Mouse (Mus musculus): ENCODE results near the gene Btrc. TPM values are rescaled to one million over a fixed set of nuclear protein-coding genes. Genes with fewer than 3 reads are reported as not detected.
"Not testable (repeated sequence)": the region's sequence is repeated elsewhere in the genome, so short reads cannot be mapped to it uniquely, and the experiment has no call there.

The Btrc gene
- polyA plus RNA-seq, 1 experiment, result 11.2 TPM

- TF ChIP-seq CTCF (IDR thresholded peaks at IDR 0.05; ENCODE audit: extremely low read depth, insufficient read depth, insufficient read length, insufficient replicate concordance) (no peak), POLR2A (IDR thresholded peaks at IDR 0.05; ENCODE audit: low read depth, low read length) (no peak)
- Histone ChIP-seq H3K36me3 (ENCODE audit: control insufficient read depth, insufficient read depth, low read length) (no peaks in the 10 kb centered on the region), H3K27ac (ENCODE audit: insufficient read depth, low read length) (no peak overlapping the region), H3K4me3 (ENCODE audit: extremely low read depth, insufficient read depth, insufficient read length) (no peak overlapping the region), H3K4me1 (ENCODE audit: control insufficient read depth, insufficient read depth, insufficient read length) (no peaks in the 10 kb centered on the region), H3K27me3 (ENCODE audit: control insufficient read depth, insufficient read depth, low read length) (no peaks in the 10 kb centered on the region)
- WGBS, result 80% methylated on average over 3 of the region's 3 CpGs
- DNase-seq (ENCODE audit: low read depth in 1 of 2, low spot score in 2 of 2), result no peak
Measured at GRCm38 (mm10) chr19:45413966-45414365, 50.4 kb downstream of the Btrc start.

DNA sequence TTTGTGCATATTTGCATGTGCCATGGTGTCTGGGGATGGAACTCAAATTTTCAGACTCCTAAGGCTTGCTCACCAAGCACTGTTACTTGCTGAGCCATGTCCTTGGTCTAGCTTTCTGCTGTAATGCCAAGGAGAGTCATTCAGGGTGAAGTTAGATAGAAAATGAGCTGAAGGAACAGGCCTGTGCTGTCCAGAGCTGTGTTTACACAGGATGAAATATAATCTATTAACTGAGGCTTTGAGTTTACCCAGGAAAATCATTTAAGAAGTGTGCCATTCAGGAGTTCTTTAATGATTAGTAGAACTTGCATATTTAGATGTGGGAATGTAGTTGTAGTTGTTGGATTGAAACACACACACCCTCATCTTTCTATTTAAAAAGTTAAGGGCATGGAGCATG lies 54.1 kb downstream of the Btrc start:
- no peak overlapping the region for H3K27ac ChIP-seq (ENCODE audit: insufficient read depth, low read length)

GRCm38 (mm10) chr19:45422276-45422675 lies 58.7 kb downstream of the Btrc start:
- Histone ChIP-seq H3K27me3 (ENCODE audit: control insufficient read depth, insufficient read depth, low read length) (no peaks in the 10 kb centered on the region), H3K4me3 (ENCODE audit: extremely low read depth, insufficient read depth, insufficient read length) (no peak overlapping the region), H3K36me3 (ENCODE audit: control insufficient read depth, insufficient read depth, low read length) (peaks cover 1% of the 10 kb centered on the region; the same call in 1 of the 2 replicates), H3K4me1 (ENCODE audit: control insufficient read depth, insufficient read depth, insufficient read length) (no peaks in the 10 kb centered on the region), H3K27ac (ENCODE audit: insufficient read depth, low read length) (no peak overlapping the region)
- no peak for DNase-seq (ENCODE audit: low read depth in 1 of 2, low spot score in 2 of 2)
- WGBS, result 94% methylated on average over 7 of the region's 7 CpGs
- no peak for TF ChIP-seq POLR2A (IDR thresholded peaks at IDR 0.05; ENCODE audit: low read depth, low read length)
- TF ChIP-seq CTCF (IDR thresholded peaks at IDR 0.05; ENCODE audit: extremely low read depth, insufficient read depth, insufficient read length, insufficient replicate concordance), result no peak

More for the DNA sequence above, 54.1 kb downstream of the Btrc start:
- no peak for DNase-seq (ENCODE audit: low read depth in 1 of 2, low spot score in 2 of 2)
- Histone ChIP-seq H3K36me3 (ENCODE audit: control insufficient read depth, insufficient read depth, low read length) (no peaks in the 10 kb centered on the region), H3K4me1 (ENCODE audit: control insufficient read depth, insufficient read depth, insufficient read length) (no peaks in the 10 kb centered on the region), H3K4me3 (ENCODE audit: extremely low read depth, insufficient read depth, insufficient read length) (no peak overlapping the region), H3K27me3 (ENCODE audit: control insufficient read depth, insufficient read depth, low read length) (no peaks in the 10 kb centered on the region)
- TF ChIP-seq CTCF (IDR thresholded peaks at IDR 0.05; ENCODE audit: extremely low read depth, insufficient read depth, insufficient read length, insufficient replicate concordance) (no peak), POLR2A (IDR thresholded peaks at IDR 0.05; ENCODE audit: low read depth, low read length) (no peak)

DNA sequence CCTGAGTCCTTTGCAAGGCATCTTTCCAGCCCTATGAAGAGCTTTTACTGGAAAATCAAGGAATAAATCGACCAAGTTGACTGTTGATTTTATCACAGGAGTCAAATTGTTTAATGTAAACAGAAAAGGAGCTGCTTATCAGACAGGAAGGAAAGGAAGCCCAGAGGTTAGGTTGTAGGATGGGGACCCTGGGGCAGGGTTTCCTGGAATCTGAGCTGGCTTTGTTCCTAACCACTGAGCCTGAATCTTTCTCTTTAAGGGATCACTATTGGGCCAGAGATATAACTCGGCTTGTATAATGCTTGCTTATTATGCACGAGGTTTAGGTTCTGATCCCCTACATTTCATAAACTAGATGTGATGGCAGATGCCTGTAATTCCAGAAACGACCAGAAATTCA lies 64.6 kb downstream of the Btrc start:
- Histone ChIP-seq H3K27me3 (ENCODE audit: control insufficient read depth, insufficient read depth, low read length) (no peaks in the 10 kb centered on the region), H3K4me1 (ENCODE audit: control insufficient read depth, insufficient read depth, insufficient read length) (no peaks in the 10 kb centered on the region), H3K36me3 (ENCODE audit: control insufficient read depth, insufficient read depth, low read length) (peaks cover 1% of the 10 kb centered on the region; the same call in 1 of the 2 replicates), H3K4me3 (ENCODE audit: extremely low read depth, insufficient read depth, insufficient read length) (no peak overlapping the region), H3K27ac (ENCODE audit: insufficient read depth, low read length) (no peak overlapping the region)
- no peak for DNase-seq (ENCODE audit: low read depth in 1 of 2, low spot score in 2 of 2)
- TF ChIP-seq POLR2A (IDR thresholded peaks at IDR 0.05; ENCODE audit: low read depth, low read length), result no peak
- TF ChIP-seq CTCF (IDR thresholded peaks at IDR 0.05; ENCODE audit: extremely low read depth, insufficient read depth, insufficient read length, insufficient replicate concordance), result no peak
- 52% methylated on average over 4 of the region's 4 CpGs for WGBS

DNA sequence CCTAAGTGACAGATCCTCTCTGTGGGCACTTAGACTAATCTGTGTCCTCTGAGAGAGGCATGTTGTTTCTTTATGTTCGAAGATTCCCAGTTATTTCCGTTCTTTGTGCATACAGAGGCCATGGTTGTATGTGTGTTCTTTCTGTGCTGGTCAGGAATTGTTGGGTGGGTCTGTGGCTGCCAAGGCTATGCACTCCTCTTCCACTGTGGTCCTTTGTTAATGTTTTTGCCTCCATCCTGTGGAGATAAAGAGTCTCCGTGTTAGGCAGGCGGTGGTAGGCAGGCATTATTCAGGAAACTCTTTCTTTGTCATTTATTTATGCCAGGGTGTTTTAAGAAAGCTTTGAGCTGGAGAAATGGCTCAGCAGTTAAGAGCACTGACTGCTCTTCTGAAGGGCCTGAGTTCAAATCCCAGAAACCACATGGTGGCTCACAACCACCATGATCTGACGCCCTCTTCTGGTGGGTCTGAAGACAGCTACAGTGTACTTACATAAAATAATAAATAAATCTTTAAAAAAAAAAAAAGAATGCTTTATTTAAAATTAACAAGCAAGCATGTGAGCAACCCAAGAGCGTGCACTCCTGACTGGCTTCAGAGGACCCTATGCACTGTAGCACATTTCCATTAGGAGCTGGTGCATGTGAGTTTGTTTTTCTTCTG lies 67.6 kb downstream of the Btrc start:
- 91% methylated on average over 6 of the region's 6 CpGs for WGBS
- no peaks in the 10 kb centered on the region for H3K4me1 ChIP-seq (ENCODE audit: control insufficient read depth, insufficient read depth, insufficient read length)
- DNase-seq (ENCODE audit: low read depth in 1 of 2, low spot score in 2 of 2), result no peak
- no peaks in the 10 kb centered on the region for H3K36me3 ChIP-seq (ENCODE audit: control insufficient read depth, insufficient read depth, low read length)
- TF ChIP-seq CTCF (IDR thresholded peaks at IDR 0.05; ENCODE audit: extremely low read depth, insufficient read depth, insufficient read length, insufficient replicate concordance), result no peak
- TF ChIP-seq POLR2A (IDR thresholded peaks at IDR 0.05; ENCODE audit: low read depth, low read length), result no peak
- no peak overlapping the region for H3K4me3 ChIP-seq (ENCODE audit: extremely low read depth, insufficient read depth, insufficient read length)
- no peaks in the 10 kb centered on the region for H3K27me3 ChIP-seq (ENCODE audit: control insufficient read depth, insufficient read depth, low read length)
- no peak overlapping the region for H3K27ac ChIP-seq (ENCODE audit: insufficient read depth, low read length)

DNA sequence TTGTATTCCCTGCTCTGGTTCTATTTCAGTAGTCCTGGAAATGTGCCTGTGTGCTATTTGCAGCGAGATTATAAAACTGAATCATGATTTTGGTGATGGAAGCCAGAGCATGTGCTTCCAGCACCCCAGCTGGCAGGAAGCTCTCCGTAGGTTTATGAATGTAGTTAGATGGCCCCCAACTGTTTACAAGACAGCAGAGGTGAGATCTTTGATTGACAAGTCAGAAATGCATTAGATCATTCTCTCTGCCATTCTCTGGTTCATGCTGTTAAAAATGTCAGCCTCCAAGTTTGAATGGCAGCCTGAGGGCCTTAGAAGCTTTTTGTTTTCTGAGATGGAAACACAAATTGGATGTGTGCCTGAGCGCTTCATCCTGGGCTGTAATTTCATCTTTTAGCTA lies 68.8 kb downstream of the Btrc start:
- no peaks in the 10 kb centered on the region for H3K4me1 ChIP-seq (ENCODE audit: control insufficient read depth, insufficient read depth, insufficient read length)
- H3K27ac ChIP-seq (ENCODE audit: insufficient read depth, low read length), result no peak overlapping the region
- H3K4me3 ChIP-seq (ENCODE audit: extremely low read depth, insufficient read depth, insufficient read length), result no peak overlapping the region
- H3K27me3 ChIP-seq (ENCODE audit: control insufficient read depth, insufficient read depth, low read length), result no peaks in the 10 kb centered on the region
- 92% methylated on average over 3 of the region's 3 CpGs for WGBS
- no peaks in the 10 kb centered on the region for H3K36me3 ChIP-seq (ENCODE audit: control insufficient read depth, insufficient read depth, low read length)
- no peak for TF ChIP-seq POLR2A (IDR thresholded peaks at IDR 0.05; ENCODE audit: low read depth, low read length)
- no peak for DNase-seq (ENCODE audit: low read depth in 1 of 2, low spot score in 2 of 2)

GRCm38 (mm10) chr19:45436019-45436418 lies 72.5 kb downstream of the Btrc start:
- DNase-seq (ENCODE audit: low read depth in 1 of 2, low spot score in 2 of 2), result peak; percentile 34 to 54
- H3K4me1 ChIP-seq (ENCODE audit: control insufficient read depth, insufficient read depth, insufficient read length); H3K27ac ChIP-seq (ENCODE audit: insufficient read depth, low read length); H3K36me3 ChIP-seq (ENCODE audit: control insufficient read depth, insufficient read depth, low read length); H3K27me3 ChIP-seq (ENCODE audit: control insufficient read depth, insufficient read depth, low read length); H3K4me3 ChIP-seq (ENCODE audit: extremely low read depth, insufficient read depth, insufficient read length): not testable (repeated sequence)
- peak; percentile 34; the same call in 1 of the 2 replicates for TF ChIP-seq CTCF (IDR thresholded peaks at IDR 0.05; ENCODE audit: extremely low read depth, insufficient read depth, insufficient read length, insufficient replicate concordance)

All from spleen, adult 2 months (tissue).